Mouse (Mus musculus): ENCODE data around the gene Usp13. TPM values are rescaled to one million over a fixed set of nuclear protein-coding genes. Genes with fewer than 3 reads are reported as not detected.

Gene Usp13
- polyA plus RNA-seq (2012; rRNA removed) = 0.32 and 2.6 TPM in 2 replicates

DNA sequence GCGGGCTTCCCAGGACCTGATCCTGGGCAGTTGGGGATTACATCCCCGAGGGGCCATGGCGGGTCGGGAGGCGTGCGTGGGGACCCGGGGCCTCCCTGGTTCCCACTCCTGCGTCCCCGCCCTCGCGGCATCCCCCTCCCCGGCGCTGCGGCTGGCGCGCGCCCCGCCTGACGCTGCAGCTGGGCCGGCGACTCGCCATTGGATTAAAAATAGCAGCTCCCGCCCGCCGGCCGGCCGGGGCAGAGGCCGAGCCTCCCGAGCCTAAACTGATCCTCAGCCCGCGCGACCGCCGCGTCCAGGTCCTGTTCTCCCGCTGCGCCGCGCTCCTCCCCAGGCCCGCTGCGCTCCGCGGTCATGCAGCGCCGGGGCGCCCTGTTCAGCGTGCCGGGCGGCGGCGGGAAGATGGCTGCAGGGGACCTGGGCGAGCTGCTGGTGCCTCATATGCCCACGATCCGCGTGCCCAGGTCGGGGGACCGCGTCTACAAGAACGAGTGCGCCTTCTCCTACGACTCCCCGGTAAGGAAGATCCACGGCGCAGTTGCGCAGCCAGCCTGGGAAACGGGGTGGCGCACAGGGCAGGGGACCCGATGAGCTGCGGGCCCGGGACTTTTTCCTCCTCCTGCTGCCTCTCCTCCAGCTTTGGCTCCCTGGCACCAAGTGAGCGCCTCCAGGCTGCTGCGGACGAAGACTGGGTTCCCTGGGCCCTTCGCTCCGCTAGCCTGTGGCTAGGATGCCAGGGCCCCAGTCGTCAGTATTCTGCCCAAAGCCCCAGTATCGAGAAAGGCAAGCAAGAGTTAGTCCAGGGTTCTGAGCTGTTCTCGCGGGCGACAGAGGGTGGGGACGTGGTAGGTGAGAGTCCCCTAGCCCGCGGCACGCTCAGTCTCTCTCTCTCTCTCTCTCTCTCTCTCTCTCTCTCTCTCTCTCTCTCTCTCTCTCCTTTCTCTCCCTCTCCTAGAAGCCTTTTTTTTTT is at the start of gene Usp13:
Gene Usp13 (plus strand): TSS at position 190 of the 970 bp plus-strand sequence.
- TF ChIP-seq CTCF (IDR thresholded peaks at IDR 0.05; ENCODE audit: borderline replicate concordance, control insufficient read depth, extremely low read depth, insufficient read depth, low read length, poor library complexity) (no peak), POLR2A (IDR thresholded peaks at IDR 0.05; ENCODE audit: control insufficient read depth, extremely low read depth, insufficient read depth, low read length, poor library complexity) (no peak)
- DNase-seq = no peak
- Histone ChIP-seq H3K36me3 (ENCODE audit: control insufficient read depth, insufficient read depth, low read length) (no peaks in the 10 kb centered on the region), H3K4me1 (replicated peaks; ENCODE audit: control insufficient read depth, insufficient read depth, low read length) (no peaks in the 10 kb centered on the region), H3K27me3 (ENCODE audit: control insufficient read depth, insufficient read depth, low read length) (no peaks in the 10 kb centered on the region; the same call in 1 of the 2 replicates), H3K4me3 (ENCODE audit: control insufficient read depth, insufficient read depth, low read length) (no peak within 1 kb of the TSS), H3K27ac (ENCODE audit: control insufficient read depth, insufficient read depth, low read length) (no peak within 1 kb of the TSS)
- WGBS = 4% methylated on average over 84 of the region's 84 CpGs

DNA sequence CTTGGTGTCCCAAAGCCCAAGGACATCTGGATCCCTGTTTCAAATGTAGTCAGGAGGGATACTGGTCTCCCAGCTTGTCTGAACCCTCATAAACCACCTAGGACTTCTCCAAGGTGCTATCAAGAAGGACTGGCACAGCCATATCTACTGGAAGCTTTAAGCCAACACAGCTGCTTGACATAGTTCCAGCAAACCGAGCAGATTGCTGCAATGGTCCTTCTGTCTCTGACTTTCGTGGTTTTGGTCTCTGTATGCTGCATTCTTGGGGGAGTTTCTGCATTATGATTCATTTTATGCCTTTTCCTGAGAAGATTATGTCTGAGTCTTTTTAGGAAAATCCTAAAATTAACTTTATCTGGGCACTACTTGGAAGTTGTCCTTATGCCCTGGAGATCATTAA is 46.6 kb upstream of the Usp13 start:
- no peaks in the 10 kb centered on the region for H3K4me1 ChIP-seq (replicated peaks; ENCODE audit: control insufficient read depth, insufficient read depth, low read length)
- no peaks in the 10 kb centered on the region for H3K36me3 ChIP-seq (ENCODE audit: control insufficient read depth, insufficient read depth, low read length)
- whole genome bisulfite sequencing = 57% methylated on average over 2 of the region's 2 CpGs
- no peak for TF ChIP-seq POLR2A (IDR thresholded peaks at IDR 0.05; ENCODE audit: control insufficient read depth, extremely low read depth, insufficient read depth, low read length, poor library complexity)
- no peak for TF ChIP-seq CTCF (IDR thresholded peaks at IDR 0.05; ENCODE audit: borderline replicate concordance, control insufficient read depth, extremely low read depth, insufficient read depth, low read length, poor library complexity)
- no peak overlapping the region for H3K27ac ChIP-seq (ENCODE audit: control insufficient read depth, insufficient read depth, low read length)
- no peaks in the 10 kb centered on the region for H3K27me3 ChIP-seq (ENCODE audit: control insufficient read depth, insufficient read depth, low read length)
- no peak for DNase-seq
- no peak overlapping the region for H3K4me3 ChIP-seq (ENCODE audit: control insufficient read depth, insufficient read depth, low read length)

DNA sequence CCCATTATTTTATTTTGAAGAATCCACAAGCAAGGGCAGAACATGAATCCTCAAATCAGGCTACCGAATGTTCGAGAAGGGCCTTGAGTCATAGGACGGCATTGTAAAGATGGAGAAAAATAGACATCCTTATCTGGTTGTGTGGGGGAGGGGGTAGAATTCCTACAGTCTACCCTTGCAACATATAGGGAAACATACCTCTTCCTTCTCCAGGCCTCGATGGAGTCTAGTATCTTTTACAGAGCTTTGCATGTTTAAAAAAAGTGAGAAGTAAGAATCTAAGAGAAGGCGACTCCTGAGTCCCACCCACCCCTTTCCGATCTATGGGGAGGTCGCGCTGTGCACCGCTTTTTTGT is 367 bp upstream of the Usp13 start:
- no peaks in the 10 kb centered on the region for H3K36me3 ChIP-seq (ENCODE audit: control insufficient read depth, insufficient read depth, low read length)
- H3K4me1 ChIP-seq (replicated peaks; ENCODE audit: control insufficient read depth, insufficient read depth, low read length) = no peaks in the 10 kb centered on the region
- no peak for DNase-seq
- H3K4me3 ChIP-seq (ENCODE audit: control insufficient read depth, insufficient read depth, low read length) = no peak overlapping the region
- H3K27me3 ChIP-seq (ENCODE audit: control insufficient read depth, insufficient read depth, low read length) = no peaks in the 10 kb centered on the region; the same call in 1 of the 2 replicates
- 13% methylated on average over 9 of the region's 9 CpGs for WGBS
- no peak for TF ChIP-seq CTCF (IDR thresholded peaks at IDR 0.05; ENCODE audit: borderline replicate concordance, control insufficient read depth, extremely low read depth, insufficient read depth, low read length, poor library complexity)
- no peak for TF ChIP-seq POLR2A (IDR thresholded peaks at IDR 0.05; ENCODE audit: control insufficient read depth, extremely low read depth, insufficient read depth, low read length, poor library complexity)
- no peak overlapping the region for H3K27ac ChIP-seq (ENCODE audit: control insufficient read depth, insufficient read depth, low read length)

DNA sequence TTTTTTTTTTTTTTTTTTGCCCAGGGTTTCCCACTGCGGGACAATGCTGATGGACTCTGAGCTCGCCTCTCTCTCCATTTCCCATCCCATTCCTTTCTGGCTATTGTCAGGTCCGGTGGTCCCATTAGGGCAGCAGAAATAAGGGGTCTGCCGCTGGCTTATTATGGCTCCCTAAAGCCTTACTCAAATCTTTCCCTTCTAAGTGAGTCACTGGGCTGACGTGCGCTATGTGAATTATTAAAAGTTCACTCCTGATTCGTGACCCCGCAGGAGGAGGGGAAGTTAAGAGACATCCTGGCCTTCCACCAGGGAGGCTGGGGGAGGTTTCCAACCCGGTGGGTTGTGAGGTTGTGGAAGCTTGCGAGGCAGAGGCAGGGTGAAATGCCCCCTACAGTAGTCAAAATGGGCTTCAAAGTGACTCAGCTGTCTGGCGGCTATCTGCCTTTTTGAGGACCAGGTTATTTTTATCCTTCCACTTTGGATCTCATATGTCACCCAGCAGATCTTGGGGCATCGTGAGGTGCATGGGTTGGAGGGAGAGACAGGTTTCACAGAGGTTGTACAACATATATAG is 1.1 kb downstream of the Usp13 start:
- WGBS = 11% methylated on average over 12 of the region's 12 CpGs
- no peak for DNase-seq
- H3K27ac ChIP-seq (ENCODE audit: control insufficient read depth, insufficient read depth, low read length) = no peak overlapping the region

DNA sequence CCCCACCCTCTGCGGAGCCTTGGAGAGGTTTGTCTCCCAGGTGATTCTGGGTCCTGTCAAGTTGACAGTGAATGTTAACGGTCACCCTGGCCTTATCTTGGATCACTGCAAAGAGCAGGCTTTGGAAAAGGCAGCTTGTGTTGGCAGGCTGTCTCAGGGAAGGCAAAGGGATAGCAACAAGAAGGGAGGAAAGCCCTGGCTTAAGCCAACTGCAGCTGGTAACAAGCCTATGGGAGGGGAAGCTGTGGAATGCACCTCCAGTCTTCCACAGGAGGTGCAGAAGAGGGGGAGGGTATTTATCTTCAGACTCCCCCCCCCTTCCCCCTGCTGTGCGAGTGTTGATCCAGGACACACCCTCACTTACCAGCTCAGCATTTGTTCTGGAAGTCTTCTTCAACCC is 5.3 kb downstream of the Usp13 start:
- DNase-seq = no peak
- Histone ChIP-seq H3K4me1 (replicated peaks; ENCODE audit: control insufficient read depth, insufficient read depth, low read length) (no peaks in the 10 kb centered on the region), H3K36me3 (ENCODE audit: control insufficient read depth, insufficient read depth, low read length) (no peaks in the 10 kb centered on the region), H3K4me3 (ENCODE audit: control insufficient read depth, insufficient read depth, low read length) (no peak overlapping the region), H3K27ac (ENCODE audit: control insufficient read depth, insufficient read depth, low read length) (no peak overlapping the region), H3K27me3 (ENCODE audit: control insufficient read depth, insufficient read depth, low read length) (no peaks in the 10 kb centered on the region; the same call in 1 of the 2 replicates)
- TF ChIP-seq POLR2A (IDR thresholded peaks at IDR 0.05; ENCODE audit: control insufficient read depth, extremely low read depth, insufficient read depth, low read length, poor library complexity) (no peak), CTCF (IDR thresholded peaks at IDR 0.05; ENCODE audit: borderline replicate concordance, control insufficient read depth, extremely low read depth, insufficient read depth, low read length, poor library complexity) (no peak)
- 76% methylated on average over 3 of the region's 3 CpGs for WGBS

More for the DNA sequence above, 1.1 kb downstream of the Usp13 start:
- Histone ChIP-seq H3K36me3 (ENCODE audit: control insufficient read depth, insufficient read depth, low read length) (no peaks in the 10 kb centered on the region), H3K27me3 (ENCODE audit: control insufficient read depth, insufficient read depth, low read length) (no peaks in the 10 kb centered on the region; the same call in 1 of the 2 replicates), H3K4me1 (replicated peaks; ENCODE audit: control insufficient read depth, insufficient read depth, low read length) (no peaks in the 10 kb centered on the region), H3K4me3 (ENCODE audit: control insufficient read depth, insufficient read depth, low read length) (no peak overlapping the region)
- TF ChIP-seq POLR2A (IDR thresholded peaks at IDR 0.05; ENCODE audit: control insufficient read depth, extremely low read depth, insufficient read depth, low read length, poor library complexity) = no peak
- no peak for TF ChIP-seq CTCF (IDR thresholded peaks at IDR 0.05; ENCODE audit: borderline replicate concordance, control insufficient read depth, extremely low read depth, insufficient read depth, low read length, poor library complexity)

DNA sequence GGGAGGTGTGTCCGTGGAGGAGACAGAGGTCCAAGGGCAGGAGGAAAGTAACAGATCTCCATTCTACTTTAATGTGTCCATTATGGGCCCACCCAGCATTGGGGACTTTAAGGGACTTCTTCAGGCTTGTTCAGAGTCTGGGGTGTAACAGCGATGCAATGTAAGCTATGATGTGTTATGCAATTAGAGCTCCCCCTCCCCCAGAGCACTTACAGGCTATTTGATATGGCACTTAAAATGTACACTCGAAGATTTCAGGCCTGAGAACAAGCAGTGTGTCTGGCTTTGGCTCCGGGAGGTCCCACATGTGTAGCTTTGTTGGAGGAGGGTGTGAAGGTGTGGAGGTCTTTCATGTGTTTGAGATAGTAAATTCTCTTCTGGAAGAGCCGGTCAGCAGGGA is 7.6 kb downstream of the Usp13 start:
- 90% methylated on average over 5 of the region's 5 CpGs for WGBS
- H3K4me3 ChIP-seq (ENCODE audit: control insufficient read depth, insufficient read depth, low read length) = no peak overlapping the region
- no peaks in the 10 kb centered on the region for H3K36me3 ChIP-seq (ENCODE audit: control insufficient read depth, insufficient read depth, low read length)
- TF ChIP-seq CTCF (IDR thresholded peaks at IDR 0.05; ENCODE audit: borderline replicate concordance, control insufficient read depth, extremely low read depth, insufficient read depth, low read length, poor library complexity) (no peak), POLR2A (IDR thresholded peaks at IDR 0.05; ENCODE audit: control insufficient read depth, extremely low read depth, insufficient read depth, low read length, poor library complexity) (no peak)
- no peaks in the 10 kb centered on the region for H3K27me3 ChIP-seq (ENCODE audit: control insufficient read depth, insufficient read depth, low read length)
- no peak overlapping the region for H3K27ac ChIP-seq (ENCODE audit: control insufficient read depth, insufficient read depth, low read length)
- no peaks in the 10 kb centered on the region for H3K4me1 ChIP-seq (replicated peaks; ENCODE audit: control insufficient read depth, insufficient read depth, low read length)
- no peak for DNase-seq
